In genomic region chr4:33923151-33923760, GRCm38 (mm10) we compare ENCODE assay signal across 7 mouse cellular contexts. TPM values are rescaled to one million over a fixed set of nuclear protein-coding genes. Genes with fewer than 3 reads are reported as not detected.
A peak's percentile ranks its signal among the peaks of the same experiment; 100 is the strongest.
DNase-seq lines count a peak whose midpoint lies in the region; ATAC-seq and TF ChIP-seq lines count a peak whose summit lies in the region.

No protein-coding gene starts in this region.

- no peaks in the 10 kb centered on the region for H3K4me1 ChIP-seq in lung, embryonic 14.5 days (ENCODE audit: insufficient read depth)
- H3K4me1 ChIP-seq in forebrain, postnatal 0 days (ENCODE audit: insufficient read depth): peaks cover 5% of the 10 kb centered on the region; the same call in 1 of the 2 replicates
- H3K4me1 ChIP-seq in liver, embryonic 15.5 days (replicated peaks): no peaks in the 10 kb centered on the region
- H3K4me1 ChIP-seq in stomach, postnatal 0 days (replicated peaks; ENCODE audit: control insufficient read depth, insufficient read depth): no peaks in the 10 kb centered on the region

- peak; percentile 31 for DNase-seq in lung, embryonic 14.5 days
- DNase-seq in lung, postnatal 14 days: no peak
- peak; percentile 79 for DNase-seq in cerebellum, adult 9-10 months
- DNase-seq in forebrain, postnatal 0 days: peak; percentile 81
- no peak for DNase-seq in stomach, postnatal 0 days (ENCODE audit: low spot score)
- DNase-seq in urinary bladder, adult 2 months (ENCODE audit: low spot score): no peak

- peak overlapping the region; percentile 62 for H3K9ac ChIP-seq in lung, embryonic 14.5 days
- peak overlapping the region; percentile 97 for H3K9ac ChIP-seq in forebrain, postnatal 0 days
- H3K9ac ChIP-seq in liver, embryonic 15.5 days: no peak overlapping the region
- H3K9ac ChIP-seq in stomach, postnatal 0 days (ENCODE audit: low read length): no peak overlapping the region

- H3K4me3 ChIP-seq in lung, embryonic 14.5 days (ENCODE audit: low read depth, low read length): peak overlapping the region; percentile 55
- H3K4me3 ChIP-seq in forebrain, postnatal 0 days (ENCODE audit: low read depth, low read length): peak overlapping the region; percentile 79
- H3K4me3 ChIP-seq in liver, embryonic 15.5 days (replicated peaks): peak overlapping the region; percentile 45; the same call in 1 of the 2 replicates
- peak overlapping the region; percentile 56 for H3K4me3 ChIP-seq in stomach, postnatal 0 days (ENCODE audit: low read depth, low read length)

- no peaks in the 10 kb centered on the region for H3K9me3 ChIP-seq in lung, embryonic 14.5 days (ENCODE audit: low read depth, low read length)
- no peaks in the 10 kb centered on the region for H3K9me3 ChIP-seq in forebrain, postnatal 0 days (ENCODE audit: low read length)
- H3K9me3 ChIP-seq in liver, embryonic 15.5 days (replicated peaks): no peaks in the 10 kb centered on the region
- no peaks in the 10 kb centered on the region for H3K9me3 ChIP-seq in stomach, postnatal 0 days (ENCODE audit: control insufficient read depth, low read length)

- no peak overlapping the region for H3K27ac ChIP-seq in lung, embryonic 14.5 days (ENCODE audit: low read depth)
- H3K27ac ChIP-seq in forebrain, postnatal 0 days (ENCODE audit: low read depth, low read length): peak overlapping the region; percentile 97
- H3K27ac ChIP-seq in liver, embryonic 15.5 days (replicated peaks): no peak overlapping the region
- no peak overlapping the region for H3K27ac ChIP-seq in stomach, postnatal 0 days (replicated peaks)

- H3K4me2 ChIP-seq in lung, embryonic 14.5 days: peak overlapping the region; percentile 92
- peak overlapping the region; percentile 92 for H3K4me2 ChIP-seq in forebrain, postnatal 0 days (ENCODE audit: low read depth)
- H3K4me2 ChIP-seq in liver, embryonic 15.5 days: peak overlapping the region; percentile 68
- H3K4me2 ChIP-seq in stomach, postnatal 0 days (replicated peaks; ENCODE audit: low read depth): peak overlapping the region; percentile 91

- 9% methylated on average over 19 of the region's 19 CpGs for WGBS in lung, embryonic 14.5 days
- WGBS in forebrain, postnatal 0 days: 2% methylated on average over 19 of the region's 19 CpGs
- WGBS in liver, embryonic 15.5 days (ENCODE audit: insufficient replicate concordance): 8% methylated on average over 19 of the region's 19 CpGs
- WGBS in stomach, postnatal 0 days: 15% methylated on average over 19 of the region's 19 CpGs

- peaks cover 34% of the 10 kb centered on the region for H3K27me3 ChIP-seq in lung, embryonic 14.5 days (ENCODE audit: insufficient read depth, low read length)
- no peaks in the 10 kb centered on the region for H3K27me3 ChIP-seq in forebrain, postnatal 0 days (ENCODE audit: insufficient read depth, low read length)
- peaks cover 67% of the 10 kb centered on the region for H3K27me3 ChIP-seq in liver, embryonic 15.5 days
- H3K27me3 ChIP-seq in stomach, postnatal 0 days (ENCODE audit: control insufficient read depth, insufficient read depth, low read length): peaks cover 2% of the 10 kb centered on the region; the same call in 1 of the 2 replicates

- ATAC-seq in lung, embryonic 14.5 days (ENCODE audit: insufficient read depth): no peak
- no peak; the same call in 1 of the 2 replicates for ATAC-seq in forebrain, postnatal 0 days
- ATAC-seq in liver, embryonic 15.5 days (ENCODE audit: insufficient read depth): no peak
- ATAC-seq in stomach, postnatal 0 days (ENCODE audit: low FRiP score, low TSS enrichment): no peak

- no peaks in the 10 kb centered on the region for H3K36me3 ChIP-seq in lung, embryonic 14.5 days (ENCODE audit: insufficient read depth)
- no peaks in the 10 kb centered on the region for H3K36me3 ChIP-seq in forebrain, postnatal 0 days (ENCODE audit: insufficient read depth)
- H3K36me3 ChIP-seq in liver, embryonic 15.5 days (replicated peaks): no peaks in the 10 kb centered on the region
- no peaks in the 10 kb centered on the region for H3K36me3 ChIP-seq in stomach, postnatal 0 days (ENCODE audit: control insufficient read depth, insufficient read depth, low read length)

- no peak for TF ChIP-seq CTCF in lung, embryonic 14.5 days (IDR thresholded peaks at IDR 0.05; ENCODE audit: low read depth)
- TF ChIP-seq CTCF in forebrain, postnatal 0 days (IDR thresholded peaks at IDR 0.05; ENCODE audit: low read depth): peak; percentile 32; the same call in 1 of the 2 replicates
- TF ChIP-seq CTCF in stomach, postnatal 0 days (IDR thresholded peaks at IDR 0.05; ENCODE audit: low read depth): no peak

- TF ChIP-seq EP300 in stomach, postnatal 0 days (optimal IDR thresholded peaks at IDR 0.05): no peak

RNA-seq across cellular contexts. Expression of gene Cnr1, which starts 1.1 kb away (rescaled TPM):
- 0.71 and 0.89 TPM in 2 replicates for polyA plus RNA-seq in lung, embryonic 14.5 days (2014; fragmentation: Nextera tagmentation; extraction: Ambion mirVana)
- 175 and 178 TPM in 2 replicates for total RNA-seq in forebrain, postnatal 0 days (2014; rRNA removed)
- polyA plus RNA-seq in forebrain, postnatal 0 days (2015; fragmentation: Nextera tagmentation; extraction: Ambion mirVana): 44.6 and 48.0 TPM in 2 replicates
- polyA plus RNA-seq in liver, embryonic 15.5 days (2015; fragmentation: Nextera tagmentation; extraction: Ambion mirVana): 0.06 and 0.09 TPM in 2 replicates
- 0.86 and 1.0 TPM in 2 replicates for polyA plus RNA-seq in stomach, postnatal 0 days (2015; fragmentation: Nextera tagmentation; extraction: Ambion mirVana)
- polyA plus RNA-seq in urinary bladder, adult 2 months (2012; rRNA removed): 0.29 TPM in 2 replicates

Comparison
In these comparisons a context has a peak if more than half of its experiments do, and no peak if none do; other contexts are left out.
1. DNase-seq: peak in lung, embryonic 14.5 days (single experiment), cerebellum, adult 9-10 months (single experiment) and forebrain, postnatal 0 days (single experiment); none in lung, postnatal 14 days (single experiment), stomach, postnatal 0 days (single experiment) and urinary bladder, adult 2 months (single experiment).
2. H3K9ac ChIP-seq: peak in lung, embryonic 14.5 days (single experiment) and forebrain, postnatal 0 days (single experiment); none in liver, embryonic 15.5 days (single experiment) and stomach, postnatal 0 days (single experiment).
3. RNA of gene Cnr1, which starts 1.1 kb away (polyA plus RNA-seq): 44.6 to 48.0 TPM in forebrain, postnatal 0 days; 0.86 to 1.0 TPM in stomach, postnatal 0 days, 0.71 to 0.89 TPM in lung, embryonic 14.5 days, 0.29 TPM in urinary bladder, adult 2 months and 0.06 to 0.09 TPM in liver, embryonic 15.5 days; every median in the first group is over 10 times any median in the second.
4. Peak in every context shown above with its lines, with median percentiles within 50 percentile points of each other: H3K4me2 ChIP-seq and H3K4me3 ChIP-seq.